Mouse (Mus musculus) adrenal gland, postnatal 4 days (tissue): ENCODE results near the gene 5730522E02Rik. TPM values are rescaled to one million over a fixed set of nuclear protein-coding genes. Genes with fewer than 3 reads are reported as not detected.

Experiments used
- DNase-seq, 2 experiments: peaks; one replicate each; pipeline ENCODE4 v3.0.0; 2021 to 2022; ENCODE audit warnings: low spot score in 2 of 2, mixed read lengths in 2 of 2
- total RNA-seq, 2 experiments: library from RNA; stranded (reverse); gene quantifications; 2 replicates each; pipeline ENCODE4 v1.2.3; 2021

Gene 5730522E02Rik
- total RNA-seq, 2 experiments from 2014 or later, result 0.79 to 1.5 TPM

DNA sequence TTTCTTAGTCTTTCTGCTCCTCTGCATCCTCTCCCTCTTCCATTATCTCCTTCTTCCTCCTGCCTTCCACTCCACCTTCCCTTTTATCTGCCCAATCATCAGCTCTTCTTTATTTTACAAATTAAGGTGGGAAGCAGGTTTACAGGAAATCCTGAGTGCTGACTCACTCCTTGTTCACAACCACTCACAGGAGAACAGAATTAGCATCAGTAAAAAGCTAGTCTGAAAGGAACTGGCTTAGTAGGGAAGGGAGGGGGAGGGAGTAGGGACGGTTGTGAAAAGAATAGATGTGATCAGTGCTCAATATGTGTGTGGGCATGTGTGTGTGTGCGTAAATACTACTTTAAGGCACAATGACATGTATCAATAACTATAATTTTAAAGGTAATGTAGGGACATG, 81.5 kb downstream of the 5730522E02Rik start:
- DNase-seq, result no peak

DNA sequence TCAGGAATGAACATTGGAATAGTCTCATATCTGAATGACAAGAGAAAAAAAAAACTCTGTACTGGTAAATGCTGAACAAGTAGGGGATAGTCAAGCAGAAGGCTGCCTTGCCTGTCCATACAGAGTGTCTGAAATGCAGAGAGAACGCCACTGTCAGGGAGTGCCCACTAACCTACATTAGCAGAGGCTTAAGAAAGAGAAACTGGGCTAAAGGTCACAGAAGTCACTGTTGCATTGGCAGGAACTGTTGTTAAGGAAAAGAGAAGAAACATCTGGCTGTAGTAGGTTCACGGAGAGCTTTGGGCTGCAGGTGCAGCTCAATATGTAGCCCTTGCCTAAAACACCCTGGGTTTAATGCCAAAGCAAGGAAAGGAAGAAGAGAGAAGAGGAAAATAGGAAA, 82.2 kb downstream of the 5730522E02Rik start:
- DNase-seq, result no peak

DNA sequence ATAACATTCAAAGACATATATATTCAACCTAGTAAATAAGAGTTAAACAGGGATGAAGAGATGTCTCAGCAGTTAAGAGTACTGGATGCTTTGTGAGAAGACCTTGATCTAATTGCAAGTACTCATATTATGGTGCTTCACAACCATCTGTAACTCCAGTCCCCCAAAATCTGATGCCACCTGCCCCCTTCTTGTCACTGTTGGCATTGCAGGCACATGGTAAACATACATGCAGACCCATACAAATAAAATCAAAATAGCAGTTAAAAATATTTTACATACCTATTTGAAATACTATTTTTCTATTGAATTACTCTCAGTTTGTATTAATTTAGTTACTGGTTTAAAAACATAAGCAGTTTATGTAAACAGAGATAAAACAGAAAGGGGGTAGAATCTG, 84.6 kb downstream of the 5730522E02Rik start:
- no peak for DNase-seq

DNA sequence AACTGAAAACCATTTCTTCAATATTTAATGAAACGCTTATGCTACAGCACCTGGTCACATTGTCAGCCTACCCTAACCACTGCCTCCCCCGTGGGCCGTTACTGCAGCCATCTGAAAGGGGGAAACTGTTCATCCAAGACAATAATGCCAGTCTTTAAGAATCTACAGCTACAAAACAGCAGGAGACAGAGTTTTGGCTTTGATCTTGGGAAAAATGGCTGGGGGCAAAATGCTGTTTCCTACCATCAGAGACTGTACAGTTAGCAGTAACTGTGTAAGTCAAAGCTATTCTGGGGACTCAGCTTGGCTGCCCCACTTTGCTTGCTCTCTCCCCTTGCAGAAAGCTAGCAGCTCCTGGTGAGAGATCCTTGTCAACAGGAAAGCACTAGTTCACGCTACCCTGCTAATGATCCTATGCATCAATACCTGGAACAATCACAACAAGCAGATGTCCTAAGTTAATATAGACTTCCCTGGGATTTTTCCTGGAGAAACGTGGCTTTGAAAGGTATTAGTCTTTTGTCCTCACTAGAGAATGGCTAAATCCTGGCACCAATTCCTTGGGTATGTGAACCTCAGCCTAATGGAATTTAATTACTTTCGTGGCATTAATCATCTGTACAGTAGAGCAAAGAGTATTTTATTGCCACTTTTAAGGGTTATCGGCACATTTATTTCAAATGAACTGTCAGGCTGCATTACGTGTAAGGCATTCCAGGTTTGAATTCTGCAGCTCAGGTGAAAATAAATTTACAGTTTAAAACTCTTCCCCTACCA, 89.6 kb downstream of the 5730522E02Rik start:
- no peak for DNase-seq

DNA sequence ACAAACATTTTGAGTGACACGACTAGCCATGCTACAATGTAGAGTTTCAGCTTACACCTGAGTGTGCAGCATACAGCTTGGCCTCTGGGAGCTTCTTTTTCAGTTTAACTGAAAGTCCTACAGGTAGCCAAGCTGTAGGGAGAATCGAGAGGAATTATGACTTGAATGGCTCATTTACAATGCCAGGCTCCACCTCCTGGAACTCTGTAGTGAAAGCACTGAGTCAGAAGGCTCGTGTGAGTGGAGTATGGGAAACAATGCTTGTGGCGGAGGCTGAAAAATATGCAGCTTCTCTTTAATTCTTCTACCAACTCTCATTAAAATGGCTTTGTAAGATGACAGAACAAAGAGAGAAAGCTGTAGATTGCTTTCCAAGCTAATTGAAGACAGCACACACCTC, 92.9 kb downstream of the 5730522E02Rik start:
- no peak for DNase-seq

DNA sequence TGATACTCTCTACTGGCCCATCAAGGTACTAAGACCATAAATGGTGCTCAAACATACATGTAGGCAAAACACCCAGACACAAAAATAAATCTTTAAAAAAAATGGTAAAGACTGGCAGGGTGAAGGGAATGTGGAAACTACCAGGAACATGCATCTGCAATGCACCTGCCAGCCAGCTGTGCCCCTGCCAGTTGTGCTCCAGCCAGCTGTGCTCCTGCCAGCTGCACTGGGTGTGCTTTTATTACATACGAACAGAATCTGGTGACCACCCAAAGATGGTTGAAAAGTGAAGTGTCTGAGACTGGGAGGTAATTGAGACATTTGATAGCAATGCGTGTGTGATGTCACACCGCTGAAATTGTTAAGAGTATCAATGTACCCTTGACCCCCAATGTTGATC, 98.4 kb downstream of the 5730522E02Rik start:
- DNase-seq, result no peak

DNA sequence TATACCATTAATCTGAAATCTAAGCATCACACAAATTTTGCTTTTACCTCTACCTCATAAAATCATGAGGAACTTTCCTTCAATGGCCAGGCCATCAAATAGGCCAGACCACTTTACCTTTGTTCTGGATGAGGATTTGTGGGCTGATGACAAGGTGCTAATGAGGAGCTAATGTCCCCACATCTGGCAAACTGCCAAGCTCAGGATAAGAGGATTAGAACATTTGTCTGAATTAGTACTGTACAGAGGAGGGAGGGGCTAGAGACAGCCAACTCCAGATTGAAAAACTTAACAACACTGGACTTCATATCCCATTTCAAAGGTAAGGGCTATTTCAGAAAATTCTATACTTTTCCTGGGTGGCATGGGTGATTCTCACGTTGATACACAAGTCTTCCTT, 101.9 kb downstream of the 5730522E02Rik start:
- DNase-seq, result no peak

DNA sequence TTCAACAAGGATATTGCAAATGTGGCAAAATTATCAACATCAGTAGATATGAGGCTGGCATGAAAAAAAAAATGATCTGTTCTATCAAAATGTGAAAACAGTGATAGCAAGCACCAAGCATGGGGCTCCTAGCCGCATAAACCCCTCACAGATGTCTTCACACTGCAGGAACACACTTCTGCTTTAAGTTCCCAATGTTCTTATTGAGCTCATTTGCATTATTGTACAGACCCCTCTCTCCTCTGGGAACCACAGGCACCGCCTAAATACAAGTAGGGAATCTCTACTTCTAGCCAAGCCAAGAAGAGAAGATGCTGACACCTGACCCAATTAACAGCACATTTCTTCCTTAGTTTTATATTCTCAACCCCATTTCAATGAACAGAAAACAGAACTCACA, 105.9 kb downstream of the 5730522E02Rik start:
- no peak for DNase-seq

DNA sequence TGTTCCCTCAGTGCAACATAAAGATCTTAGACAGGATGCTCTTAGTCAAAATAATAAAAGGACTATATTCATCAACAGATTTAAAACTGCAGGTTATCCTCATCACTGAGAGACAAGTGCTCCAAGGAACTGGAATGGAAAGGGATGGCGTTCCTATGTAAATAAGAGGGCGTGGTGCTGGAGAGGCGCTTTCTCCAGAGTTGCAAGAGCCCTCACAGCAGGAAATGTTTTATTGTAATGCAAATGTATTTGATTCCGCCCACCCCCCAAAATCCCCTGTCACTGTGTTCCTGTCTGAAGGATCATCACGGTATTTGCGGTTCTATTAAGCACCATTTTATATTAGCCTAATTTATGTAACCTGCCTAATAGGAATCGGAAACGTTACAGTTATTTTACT, 106.9 kb downstream of the 5730522E02Rik start:
- no peak for DNase-seq

DNA sequence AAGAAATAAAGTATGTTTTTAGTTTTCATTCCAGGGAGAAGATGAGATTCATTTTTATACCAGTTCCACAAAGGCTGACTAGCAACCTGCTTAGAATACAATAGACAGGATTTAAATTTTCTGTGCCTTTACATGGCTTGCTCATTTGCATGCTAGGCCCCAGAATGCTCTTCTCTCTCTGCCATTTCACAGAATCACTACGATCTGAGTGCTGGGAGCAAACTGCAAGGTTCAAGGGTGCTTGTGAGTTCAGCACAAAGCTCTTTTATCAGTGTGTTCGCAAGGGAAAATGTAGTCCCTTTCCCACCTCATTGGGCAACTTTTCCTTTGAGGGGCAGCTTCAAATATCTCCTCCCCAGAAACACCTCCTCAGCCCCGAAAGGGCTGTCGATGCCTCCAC, 107.7 kb downstream of the 5730522E02Rik start:
- DNase-seq, result no peak

DNA sequence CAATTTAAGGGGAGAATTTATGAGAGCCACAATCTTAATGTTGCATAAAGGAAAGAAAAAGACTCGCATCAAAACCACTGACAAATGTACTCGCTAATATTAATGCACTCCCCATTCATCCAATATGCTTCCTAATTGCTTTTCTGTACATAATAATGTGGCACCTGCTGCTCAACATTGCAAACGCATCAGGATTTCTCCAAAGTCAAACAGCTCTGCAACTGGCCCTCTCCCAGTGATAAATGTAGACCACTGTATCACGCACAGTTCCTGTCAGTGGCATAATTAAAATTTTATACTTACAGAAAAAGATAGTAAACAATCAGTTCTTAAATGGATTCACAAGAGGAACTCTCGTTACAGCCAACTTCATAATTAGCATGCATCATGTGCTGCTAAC, 110.5 kb downstream of the 5730522E02Rik start:
- no peak for DNase-seq

DNA sequence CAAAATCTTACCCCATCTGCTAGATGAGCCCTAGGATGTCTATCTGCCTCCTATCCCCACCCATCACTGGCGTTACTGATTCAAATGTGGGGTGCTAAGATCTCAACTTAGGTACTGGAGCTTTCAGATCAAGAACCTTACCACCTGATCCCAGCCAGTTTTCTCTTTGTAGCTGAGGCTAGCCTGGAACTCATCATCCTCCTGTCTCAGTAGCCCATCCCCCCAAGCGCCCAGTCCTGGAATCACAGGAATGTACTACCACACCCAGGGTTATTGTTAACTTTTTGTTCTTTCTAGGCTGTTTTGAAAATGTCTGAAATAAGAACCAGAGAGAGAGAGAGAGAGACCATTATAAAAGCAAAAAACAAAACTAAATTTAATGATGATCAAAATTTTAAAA, 111.6 kb downstream of the 5730522E02Rik start:
- DNase-seq, result no peak

DNA sequence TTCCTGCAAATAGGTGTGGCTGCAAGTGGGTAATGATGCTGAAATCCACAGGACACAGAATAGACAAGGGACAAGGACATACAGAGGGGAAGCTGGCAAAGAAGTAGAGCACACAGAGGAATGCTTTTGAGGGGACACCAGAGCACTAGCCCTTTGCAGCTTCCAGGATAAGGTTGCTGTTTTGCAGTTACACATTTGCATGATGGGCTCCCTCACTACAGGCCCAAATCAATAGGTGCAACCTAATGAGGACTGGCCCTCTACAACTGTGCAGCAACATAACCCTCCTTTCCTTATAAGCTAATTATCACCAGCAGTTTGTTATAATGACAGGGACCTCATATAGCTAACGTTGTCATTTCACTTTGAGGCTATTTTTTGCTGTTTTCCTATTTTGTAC, 114.5 kb downstream of the 5730522E02Rik start:
- DNase-seq, result no peak

DNA sequence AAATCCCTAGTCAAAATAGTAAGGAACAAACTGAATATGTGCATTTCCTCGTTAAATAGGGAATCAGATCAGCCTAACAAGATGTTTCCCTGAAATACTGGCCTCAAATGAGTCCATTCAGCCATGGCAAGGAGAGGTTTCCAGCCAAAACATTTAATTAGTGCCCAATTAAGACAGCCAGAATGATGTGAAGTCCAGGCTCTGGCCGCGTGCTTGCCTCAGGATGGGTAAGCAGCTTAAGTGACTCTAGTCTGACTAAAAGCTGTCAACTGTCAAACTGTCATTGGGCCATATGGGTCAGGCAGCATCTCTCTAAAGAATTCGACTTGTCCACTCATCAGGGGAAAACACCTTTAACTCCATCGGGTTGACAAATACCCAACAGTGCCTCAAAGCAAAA, 121.6 kb downstream of the 5730522E02Rik start:
- no peak for DNase-seq

DNA sequence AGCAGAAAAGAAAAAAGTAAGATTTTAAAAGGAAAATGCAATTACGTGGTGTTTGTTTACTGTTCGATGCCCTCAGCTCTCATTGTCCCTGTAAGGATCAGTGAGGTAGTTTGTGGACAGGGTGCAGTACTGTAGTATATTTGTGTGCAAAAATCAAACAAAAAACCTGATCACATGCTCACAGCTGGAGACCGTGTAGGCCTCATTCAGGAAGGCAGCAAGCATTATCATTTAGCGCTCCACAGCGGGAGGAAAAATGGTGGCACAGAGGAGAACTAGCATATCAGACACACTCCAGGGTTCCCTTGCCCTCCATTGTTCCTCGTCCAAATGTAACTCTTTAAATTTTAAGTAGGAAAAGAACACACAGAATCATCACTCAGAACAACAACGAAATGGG, 123.9 kb downstream of the 5730522E02Rik start:
- DNase-seq, result no peak

DNA sequence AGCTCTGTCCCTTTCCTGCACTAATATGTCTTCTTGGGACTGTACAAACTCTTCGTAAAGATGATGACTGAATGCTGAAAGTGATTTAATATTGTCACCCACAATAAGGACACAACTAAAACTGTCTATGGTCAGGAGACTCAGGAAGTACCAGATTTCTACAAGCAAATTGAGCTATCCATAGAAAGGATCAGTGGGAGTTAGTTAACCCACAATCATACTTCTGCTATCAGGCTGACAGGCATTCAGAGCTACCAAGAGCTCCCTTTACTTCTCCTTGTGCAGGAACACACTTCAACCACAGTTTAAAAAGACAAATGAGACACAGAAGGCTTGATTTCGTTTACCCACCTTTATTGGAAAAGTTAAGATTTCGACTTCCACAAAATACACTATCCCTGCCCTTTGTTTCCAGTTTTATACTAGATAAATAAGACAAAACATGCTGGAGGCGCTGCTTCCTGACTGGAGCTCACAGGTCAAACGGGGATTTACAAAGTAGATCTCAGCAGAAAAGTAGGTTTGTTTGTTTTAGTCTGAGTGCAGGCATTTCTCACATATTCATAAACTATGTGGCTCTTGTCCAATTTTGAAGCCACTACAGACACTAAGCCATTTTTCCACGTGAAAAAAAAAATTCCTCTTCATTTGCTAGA, 125.1 kb downstream of the 5730522E02Rik start:
- DNase-seq, result no peak

DNA sequence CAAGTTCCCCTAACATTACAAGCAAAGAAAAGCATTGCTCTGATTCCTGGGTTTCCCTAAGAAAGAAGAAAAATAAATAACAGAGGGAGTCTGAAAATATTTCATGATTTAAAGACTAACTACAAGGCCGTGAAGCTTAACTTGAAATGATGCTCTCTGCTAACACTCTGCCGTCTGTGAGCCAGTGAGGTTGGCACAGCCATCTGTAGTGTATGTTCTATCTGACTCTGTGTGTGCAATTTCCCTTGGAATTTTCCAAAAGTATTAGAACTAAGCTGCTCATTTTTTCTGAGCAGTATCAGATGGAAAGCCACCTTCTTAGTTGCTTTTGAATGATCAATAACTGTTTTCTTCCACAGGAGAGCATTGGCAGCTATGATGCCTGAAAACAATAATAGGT, 134.2 kb downstream of the 5730522E02Rik start:
- no peak for DNase-seq

DNA sequence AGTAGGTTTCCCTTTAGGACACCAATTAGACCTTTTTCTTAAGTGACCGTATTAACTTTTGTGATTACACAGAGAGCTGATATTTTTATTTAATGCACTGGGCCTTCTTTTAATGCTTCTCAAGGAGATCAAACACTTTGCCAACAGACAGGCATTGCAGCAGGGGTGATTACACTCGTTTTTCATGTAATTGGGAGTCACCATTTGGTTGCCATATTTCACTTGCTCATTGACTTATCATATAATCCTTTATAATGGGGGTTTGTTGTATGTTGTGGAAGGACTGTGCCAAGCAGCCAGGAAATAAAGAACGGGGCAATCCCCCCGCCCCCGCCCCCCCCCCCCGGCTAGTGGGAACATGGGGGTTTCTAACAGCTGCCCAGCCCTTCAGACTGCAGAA, 135.0 kb downstream of the 5730522E02Rik start:
- DNase-seq, result no peak

DNA sequence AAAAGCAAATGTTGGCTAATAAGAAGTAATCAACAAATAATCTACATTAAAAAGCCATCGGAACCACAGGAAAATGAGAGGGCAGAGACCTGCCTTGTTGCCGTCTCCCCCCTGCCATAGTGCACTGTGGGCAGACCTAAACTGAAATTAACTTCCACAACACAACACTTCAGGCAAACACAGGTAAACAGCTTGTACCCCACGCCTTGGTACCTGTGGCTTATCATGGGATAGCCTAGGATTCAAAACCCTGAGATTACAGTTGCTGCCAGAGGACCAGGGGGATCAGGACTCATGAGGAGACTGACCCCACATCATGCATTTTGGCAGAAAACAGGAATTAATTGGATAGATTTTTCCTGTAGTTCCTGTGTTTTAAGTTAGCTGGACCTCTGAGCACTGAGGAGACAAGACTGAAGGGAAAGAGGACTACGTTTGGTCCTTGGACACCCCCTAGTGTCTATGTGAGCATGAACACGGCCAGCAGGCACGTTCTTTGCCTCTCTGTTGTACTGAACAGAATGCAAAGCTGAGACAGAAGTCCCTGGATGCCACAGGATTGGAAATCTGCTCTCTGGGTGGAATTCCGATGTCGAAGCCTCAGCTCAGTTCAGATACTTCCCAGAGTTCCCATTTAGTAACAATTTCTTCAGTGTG, 136.8 kb downstream of the 5730522E02Rik start:
- DNase-seq, result peak in 1 of 2 experiments; percentile 6

DNA sequence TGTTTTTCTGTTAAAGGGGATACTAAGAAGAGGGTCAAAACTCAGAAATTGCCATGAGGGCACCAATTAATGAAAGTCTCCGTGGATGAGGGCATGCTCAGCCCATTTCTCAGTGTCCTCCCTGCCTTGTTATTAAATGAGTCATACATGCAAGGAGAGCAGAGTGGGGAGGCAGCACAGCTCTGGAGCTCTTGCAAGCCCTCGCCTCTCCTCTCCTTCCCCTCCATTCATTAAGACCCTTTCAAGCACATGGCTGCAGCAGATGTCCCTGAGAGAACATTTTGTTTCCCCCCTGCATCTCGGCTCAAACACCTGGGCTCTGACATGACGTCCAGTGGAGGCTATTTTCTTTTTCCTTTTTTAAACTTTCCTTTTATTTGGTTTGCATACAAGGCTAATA, 138.5 kb downstream of the 5730522E02Rik start:
- DNase-seq, result no peak

DNA sequence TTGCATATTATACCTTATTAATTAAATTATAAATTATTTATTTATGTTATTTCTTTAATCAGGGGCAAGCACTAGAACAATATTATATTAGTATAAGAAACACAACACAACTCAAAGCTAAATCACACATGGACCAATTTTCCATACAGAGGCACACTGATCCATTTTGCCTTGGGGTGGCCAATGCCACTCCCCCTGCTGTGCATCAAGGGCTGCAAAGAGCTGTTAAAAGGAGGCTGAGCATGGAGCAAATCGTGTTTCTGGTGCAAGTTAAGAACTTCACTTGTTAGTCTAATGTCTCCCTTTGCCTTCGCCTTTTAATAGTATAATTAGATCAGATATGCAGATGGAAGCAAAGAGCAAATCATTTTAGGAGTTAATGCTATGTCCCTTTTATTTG, 147.3 kb downstream of the 5730522E02Rik start:
- no peak for DNase-seq

DNA sequence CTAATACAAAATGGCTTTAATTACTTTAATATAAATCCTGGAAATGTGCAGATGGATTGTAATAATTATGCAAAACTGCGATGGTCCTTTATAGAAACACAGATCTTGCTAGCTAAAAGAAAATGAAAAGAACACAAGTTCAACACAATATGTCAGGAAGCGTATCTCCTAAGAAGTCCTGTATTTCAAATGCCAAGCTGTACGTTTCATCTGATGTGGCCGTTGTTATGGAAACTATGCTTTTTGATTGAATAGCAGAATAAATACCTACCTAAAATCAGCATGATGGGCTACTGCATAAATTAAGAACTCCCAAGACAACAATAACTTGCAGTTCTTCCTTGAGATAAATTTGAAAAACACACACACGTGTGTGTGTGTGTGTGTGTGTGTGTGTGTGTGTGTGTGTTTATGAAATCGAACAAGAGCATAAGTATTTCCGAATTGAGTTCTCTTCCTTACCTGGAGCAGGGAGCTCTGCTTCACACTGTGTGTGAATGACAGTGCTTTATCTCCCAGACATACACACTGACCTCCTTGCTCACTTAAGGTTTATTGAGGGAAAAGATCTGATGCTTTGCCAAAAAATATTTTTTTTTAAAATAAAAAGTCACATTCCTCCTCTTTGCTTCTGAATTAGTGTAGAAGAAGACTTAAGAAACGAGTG, 149.0 kb downstream of the 5730522E02Rik start:
- no peak for DNase-seq
